Mouse (Mus musculus) cerebellum, postnatal 4 days (tissue): Measurements from ENCODE around the gene D5Ertd579e.

Experiments
- DNase-seq, 2 experiments: peaks; one replicate each; pipeline ENCODE4 v3.0.0; 2022; ENCODE audit warnings: low spot score in 2 of 2, mixed read lengths in 1 of 2

The D5Ertd579e gene

DNA sequence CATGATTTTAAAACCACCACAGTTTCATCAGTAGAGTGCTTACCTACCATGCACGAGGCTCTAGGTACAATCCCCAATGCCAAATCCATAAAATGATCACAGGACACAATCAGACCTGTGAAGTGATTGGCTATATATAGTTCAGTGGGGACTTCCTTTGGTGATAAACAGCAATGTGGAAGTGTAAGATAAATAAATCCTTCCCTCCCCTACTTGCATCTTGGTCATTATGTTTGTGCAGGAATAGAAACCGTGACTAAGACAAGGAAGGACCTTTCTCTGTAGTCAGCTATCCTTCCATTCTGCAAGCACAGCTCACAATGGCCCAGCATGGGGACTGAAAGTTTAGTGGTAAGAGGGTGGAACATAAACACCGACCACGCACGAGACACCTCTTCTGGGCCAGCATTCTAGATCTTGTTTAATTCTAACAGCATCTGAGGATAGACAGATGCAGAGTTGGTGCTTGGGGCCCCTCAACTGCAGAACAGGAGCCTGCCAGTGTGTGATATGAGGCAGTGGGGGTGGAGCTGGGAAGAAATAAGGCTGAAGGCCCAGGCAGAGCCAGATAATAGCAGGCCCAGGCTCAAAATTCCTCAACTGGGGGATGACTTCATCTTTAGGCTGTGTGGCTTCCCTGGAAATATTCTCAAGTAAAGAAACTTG, 25.0 kb upstream of the D5Ertd579e start:
- DNase-seq: no peak

DNA sequence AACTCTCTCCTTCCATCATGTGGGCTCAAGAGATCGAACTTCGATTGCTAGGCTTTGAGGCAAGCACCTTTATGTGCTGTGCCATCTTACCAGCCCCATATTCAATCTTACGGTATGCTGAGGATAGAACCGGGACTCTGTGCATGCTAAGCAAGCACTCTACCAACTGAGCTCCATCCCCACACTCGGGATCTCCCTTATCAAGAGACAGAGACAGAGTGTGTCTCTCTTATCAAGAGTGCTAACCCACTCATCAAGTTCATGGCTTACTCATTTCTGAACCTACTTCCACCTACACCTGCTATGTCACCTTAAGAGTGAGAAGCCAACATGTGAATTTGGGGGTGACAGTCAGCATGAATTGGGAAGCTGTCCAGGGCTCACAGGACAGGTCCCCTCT, 24.4 kb upstream of the D5Ertd579e start:
- DNase-seq: no peak

DNA sequence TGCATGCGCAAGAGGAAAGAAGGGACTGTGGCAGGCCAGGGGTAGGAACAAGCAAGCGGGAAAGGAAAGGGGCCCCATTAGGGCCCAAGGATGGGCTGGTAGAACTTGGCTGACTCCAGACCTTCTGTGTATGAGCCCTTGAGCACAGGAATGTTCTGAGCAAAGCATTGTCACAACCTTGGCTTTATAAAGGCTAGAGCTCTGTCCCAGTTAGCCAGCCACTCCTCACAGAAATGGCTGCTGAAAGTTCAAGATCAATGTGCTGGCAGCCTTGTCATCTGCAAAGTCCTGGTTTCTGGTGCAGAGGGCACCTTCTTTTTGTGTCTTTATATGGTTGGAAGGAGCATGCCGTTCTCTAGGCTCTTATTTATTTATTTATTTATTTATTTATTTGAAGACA, 23.8 kb upstream of the D5Ertd579e start:
- DNase-seq: no peak

DNA sequence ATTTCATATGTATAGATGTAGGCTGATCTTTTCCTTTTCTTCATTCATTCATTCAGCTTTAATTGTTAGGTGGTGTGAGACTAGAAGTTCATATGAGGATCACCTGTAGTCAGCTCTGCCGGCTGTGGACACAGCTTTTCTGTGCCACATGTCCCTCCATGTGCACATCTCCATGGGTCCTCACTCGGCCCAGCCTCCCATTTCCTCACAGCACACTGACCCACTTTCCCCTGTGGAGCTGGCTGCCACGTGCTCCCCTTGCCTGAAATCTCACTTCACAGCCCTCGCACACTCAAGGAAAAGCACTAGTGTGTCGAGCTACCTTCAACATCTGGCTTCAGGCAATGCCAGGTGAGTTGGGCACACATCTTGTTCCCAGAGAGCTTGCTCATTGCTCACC, 23.3 kb upstream of the D5Ertd579e start:
- DNase-seq: no peak

DNA sequence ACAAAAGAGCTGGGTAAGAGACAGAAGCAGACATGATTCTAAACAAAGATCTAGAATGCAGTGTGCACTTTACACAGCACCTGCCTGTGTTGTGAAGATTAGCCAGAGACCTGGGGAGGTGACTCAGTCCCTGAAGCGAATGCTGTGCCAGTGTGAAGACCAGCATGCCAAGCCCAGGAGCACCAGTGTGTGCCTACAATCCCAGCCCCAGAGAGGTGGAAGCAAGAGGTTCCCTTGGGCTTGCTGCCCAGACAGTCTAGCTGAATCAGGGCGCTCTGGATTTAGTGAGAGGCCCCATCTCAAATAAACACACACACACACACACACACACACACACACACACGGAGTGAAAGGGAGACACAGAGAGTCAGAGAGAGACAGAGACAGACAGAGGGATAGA, 22.1 kb upstream of the D5Ertd579e start:
- DNase-seq: no peak

DNA sequence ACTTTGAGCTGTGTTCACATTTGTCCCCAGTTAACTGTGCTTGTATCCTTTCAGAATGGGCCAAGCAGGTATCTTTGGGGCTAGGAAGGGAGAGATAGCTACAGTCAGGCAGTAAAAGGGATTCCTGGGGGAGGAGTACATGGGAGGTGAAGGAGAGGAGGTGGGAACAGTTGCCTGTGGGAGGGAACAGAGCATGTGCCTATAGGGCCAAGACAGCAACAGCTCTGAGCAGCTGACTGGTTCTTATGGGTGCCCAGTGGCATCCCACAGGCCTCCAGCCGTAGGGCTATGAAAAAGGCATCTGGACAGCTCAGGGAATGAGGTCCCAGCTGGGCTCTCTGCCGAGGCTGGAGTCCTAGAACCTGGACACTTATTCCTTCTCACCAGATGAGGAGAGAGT, 21.0 kb upstream of the D5Ertd579e start:
- DNase-seq: no peak

DNA sequence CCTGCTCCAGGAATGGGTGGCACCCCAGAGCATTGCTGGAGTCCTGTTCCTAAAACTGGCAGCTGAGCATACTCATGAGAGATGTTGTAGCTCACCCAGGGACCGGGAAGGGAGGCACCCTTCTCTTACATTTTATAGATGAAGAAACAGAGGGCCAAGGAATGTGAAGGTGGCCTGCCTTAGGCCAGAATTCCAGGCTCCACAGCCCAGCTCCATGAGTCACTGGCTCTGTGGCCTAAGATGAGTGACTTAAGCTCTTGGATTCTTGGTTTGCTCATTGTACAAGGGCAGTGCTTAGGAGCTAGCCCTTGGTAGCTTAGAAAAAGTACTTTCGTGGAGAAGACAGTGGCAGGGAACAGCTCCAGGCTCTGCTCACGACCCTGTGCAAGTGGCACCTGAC, 19.0 kb upstream of the D5Ertd579e start:
- DNase-seq: no peak

DNA sequence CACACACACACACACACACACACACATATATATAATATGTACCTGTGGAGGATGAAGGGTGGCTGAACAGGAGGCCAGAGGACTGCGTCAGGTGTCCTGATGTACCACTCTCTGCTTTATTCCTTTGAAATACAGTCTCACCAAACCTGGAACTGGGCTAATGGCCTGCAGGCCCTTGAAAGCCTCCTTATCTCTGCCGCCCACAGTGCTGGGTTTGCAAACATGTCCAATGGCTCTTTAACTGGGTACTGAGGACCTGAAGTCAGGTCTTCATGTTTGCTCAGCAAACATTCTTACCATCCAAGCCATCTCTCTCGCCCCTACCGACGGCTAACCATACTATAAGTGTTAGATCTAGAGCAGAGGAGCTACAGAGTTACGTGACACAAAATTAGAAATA, 17.9 kb upstream of the D5Ertd579e start:
- DNase-seq: no peak

DNA sequence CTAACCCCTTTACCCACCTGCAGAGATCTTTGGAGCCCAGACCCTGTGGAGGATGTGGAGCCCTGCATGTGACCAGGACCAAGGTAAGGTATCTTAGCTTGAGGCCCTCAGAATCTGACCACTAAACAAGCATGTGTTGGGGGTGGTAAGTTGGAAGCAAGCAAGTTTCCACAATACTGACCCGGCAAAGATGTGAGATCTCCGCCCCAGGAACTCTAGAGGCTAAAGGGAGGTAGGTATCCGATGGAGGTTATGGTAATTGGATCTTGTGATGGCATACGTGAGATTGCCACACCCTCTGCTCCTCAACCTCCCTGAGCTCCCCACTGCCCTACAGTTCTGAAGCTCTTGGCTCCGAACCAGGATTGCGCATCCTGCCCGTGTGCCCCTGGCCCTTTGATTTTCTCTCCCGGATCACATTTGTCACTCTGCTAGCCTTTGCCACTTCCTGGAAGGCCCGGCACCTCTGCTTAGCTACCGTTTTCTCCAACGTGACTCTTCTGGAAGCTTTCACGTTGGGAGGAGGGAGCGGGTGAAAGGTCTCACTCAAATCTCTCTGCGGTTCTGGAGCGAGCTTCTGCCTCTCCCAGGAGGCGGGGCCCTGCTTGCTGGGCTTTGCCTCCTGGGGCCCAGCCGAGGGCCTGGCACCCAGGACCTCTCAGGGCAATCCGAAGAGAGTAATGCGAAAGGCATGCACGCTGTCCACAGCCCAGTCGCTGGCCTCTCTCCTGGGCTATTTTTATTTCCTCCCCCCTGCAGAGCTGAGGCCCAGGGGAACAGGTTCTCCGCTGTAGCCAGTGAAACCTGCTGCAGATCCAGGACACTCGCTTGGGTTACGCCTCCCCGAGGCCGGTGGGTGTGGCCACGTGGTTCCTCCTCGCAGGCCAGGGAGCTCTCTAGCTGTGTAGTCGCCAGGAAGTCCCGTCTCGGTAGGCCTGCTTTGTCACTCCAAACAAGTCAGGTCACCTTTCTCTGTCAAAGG, 17.0 kb upstream of the D5Ertd579e start:
- no peak for DNase-seq

DNA sequence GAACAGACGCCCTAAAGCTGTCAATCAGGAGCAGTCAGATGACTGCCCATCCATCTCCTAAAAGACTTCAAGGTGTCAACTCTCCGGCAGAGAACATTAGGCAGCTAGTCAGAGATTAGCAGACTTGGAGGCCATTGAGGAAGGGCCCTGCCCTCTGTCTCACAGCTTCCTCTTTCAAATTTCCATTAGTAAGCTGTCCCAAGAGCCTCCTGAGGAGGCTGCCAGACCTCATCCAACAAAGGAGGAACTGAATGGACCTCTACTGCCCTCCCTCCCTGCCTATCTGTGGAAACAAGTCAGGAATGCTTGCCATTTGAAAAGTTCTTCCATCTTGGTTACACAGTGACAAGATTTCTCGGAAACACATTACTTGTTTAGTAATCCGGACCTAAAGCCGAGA, 16.0 kb upstream of the D5Ertd579e start:
- DNase-seq: no peak

DNA sequence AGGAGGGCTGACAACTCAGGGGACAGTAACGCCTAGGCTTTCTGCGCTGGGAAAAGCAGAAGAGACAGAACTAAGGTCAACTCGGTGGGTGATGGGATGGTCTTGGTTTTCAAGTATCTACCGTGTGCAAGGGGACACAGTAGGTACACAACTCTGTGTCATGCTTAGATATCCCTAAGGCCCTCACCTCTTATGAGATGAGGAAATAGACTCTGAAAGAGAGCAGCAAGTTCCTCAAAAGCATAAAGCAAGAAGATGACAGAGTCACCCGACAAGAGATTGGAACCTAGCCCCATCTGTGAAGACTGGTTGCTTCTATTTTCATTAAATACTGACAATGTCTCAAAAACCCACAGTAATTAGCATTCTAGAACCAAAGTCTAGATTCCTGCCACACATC, 10.0 kb upstream of the D5Ertd579e start:
- no peak for DNase-seq

DNA sequence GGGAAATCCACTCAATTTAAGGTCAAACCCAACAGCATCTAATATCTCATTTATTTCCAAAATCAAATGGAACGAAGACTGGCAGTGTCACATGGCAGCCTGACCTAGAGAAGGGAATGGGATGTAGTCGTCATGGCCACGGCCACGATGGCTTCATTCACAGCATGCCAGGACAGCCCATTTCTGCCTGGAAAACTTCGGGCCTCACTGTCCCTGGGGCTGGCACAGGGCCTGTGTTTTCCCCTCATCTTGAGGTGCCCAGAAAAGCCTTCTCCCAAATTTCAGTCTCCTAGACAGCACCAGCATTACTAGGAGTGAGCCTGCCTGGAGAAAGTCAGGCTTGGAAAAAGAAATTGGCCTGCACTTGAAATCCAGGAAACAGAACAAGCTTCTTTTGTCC, 9.6 kb upstream of the D5Ertd579e start:
- DNase-seq: no peak

DNA sequence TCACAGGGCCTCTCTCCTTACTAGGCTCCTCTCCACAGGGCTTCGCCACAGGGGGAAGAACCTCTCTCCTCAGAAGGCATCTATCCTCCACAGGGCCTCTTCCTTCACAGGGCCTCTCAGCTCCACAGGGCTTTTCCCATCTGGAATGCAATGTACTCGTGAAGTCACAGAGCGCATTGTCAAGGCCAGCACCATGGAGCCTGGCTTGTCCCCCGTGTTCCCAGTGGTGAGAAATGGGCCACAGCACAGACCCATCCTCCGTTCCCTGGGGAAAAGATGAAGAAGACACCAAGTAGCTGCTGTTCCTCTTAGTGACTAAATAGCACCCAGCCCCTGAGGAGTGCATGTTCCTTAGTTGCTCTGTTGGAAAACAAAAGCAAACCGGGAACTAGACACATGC, 8.9 kb upstream of the D5Ertd579e start:
- DNase-seq: no peak

DNA sequence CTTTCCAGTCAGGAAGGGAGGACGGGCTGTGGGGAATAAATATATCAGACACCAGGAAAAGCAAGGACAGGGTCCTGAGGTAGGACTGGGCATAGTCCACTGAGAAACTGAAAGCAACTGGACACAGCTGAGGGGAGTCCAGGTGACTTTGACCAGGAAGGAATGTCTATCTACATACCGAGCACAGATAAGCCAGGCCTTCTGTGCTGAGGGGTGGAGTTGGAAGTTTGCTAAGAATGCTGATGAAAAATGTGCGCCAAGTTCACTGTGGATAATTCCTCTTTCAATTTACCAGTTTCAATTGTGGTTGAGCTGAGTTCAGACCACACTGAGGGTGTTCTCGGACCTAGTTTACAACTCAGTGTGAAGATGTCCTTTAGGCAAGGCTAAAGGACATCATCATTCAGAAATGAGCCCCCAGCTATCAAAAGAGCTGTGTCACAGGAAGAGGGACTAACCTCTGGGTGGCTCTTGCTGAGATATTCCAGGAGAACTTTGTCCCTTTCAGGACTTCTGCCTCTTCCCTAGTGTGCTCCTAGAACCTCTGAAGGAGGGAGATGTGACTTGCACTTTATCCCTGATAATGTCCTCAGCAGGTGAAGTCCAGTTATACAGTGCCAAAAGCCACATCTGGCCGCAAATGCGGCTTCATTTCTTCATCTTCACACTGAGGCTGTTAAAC, 5.3 kb upstream of the D5Ertd579e start:
- no peak for DNase-seq

DNA sequence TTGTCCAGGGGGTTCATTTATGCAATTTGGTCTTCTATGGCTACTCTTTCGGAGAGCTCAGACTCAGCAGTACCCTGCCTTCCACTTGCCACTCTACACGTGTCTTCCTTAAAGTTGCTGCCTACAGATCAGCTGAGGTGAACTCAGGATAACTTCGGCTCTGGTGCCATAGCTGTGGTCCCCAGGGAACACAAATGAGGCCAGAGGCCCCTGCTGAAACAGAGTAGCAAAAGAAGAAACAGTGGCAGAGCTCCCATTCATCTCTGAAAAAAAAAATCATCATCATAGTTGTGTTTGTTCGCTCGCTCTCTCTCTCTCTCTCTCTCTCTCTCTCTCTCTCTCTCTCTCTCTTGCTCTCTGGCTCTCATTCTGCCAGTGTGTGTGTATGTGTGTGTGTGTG, 2.9 kb upstream of the D5Ertd579e start:
- DNase-seq: no peak

DNA sequence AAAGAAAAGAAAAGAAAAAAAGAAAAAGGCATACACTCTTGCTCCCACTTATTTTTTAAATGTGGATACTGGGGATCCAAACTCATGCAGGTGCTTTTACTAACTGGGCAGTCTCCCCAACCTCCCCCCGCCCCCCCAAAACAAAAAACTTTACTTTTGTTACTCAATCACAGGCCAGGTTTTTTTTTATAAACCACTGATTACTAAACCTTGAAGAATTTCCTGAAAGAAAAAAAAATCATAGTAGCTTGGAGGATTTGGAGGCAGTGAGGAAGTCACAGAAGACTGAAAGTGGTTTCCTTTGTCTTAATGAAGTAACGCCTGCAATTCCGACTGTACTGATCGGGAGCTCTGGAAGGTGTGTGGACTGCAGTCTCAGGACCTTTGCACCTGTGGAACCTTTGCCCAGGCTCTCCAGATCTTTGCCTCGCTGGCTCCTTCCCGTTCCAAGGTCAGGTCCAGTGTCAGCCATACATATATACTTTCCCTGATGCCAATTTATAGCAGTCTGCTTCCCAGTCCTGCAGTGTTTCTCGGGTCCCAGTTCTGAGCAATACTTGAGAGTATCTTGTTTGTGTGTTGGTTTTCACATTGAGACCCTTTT, 2.3 kb upstream of the D5Ertd579e start:
- no peak for DNase-seq

DNA sequence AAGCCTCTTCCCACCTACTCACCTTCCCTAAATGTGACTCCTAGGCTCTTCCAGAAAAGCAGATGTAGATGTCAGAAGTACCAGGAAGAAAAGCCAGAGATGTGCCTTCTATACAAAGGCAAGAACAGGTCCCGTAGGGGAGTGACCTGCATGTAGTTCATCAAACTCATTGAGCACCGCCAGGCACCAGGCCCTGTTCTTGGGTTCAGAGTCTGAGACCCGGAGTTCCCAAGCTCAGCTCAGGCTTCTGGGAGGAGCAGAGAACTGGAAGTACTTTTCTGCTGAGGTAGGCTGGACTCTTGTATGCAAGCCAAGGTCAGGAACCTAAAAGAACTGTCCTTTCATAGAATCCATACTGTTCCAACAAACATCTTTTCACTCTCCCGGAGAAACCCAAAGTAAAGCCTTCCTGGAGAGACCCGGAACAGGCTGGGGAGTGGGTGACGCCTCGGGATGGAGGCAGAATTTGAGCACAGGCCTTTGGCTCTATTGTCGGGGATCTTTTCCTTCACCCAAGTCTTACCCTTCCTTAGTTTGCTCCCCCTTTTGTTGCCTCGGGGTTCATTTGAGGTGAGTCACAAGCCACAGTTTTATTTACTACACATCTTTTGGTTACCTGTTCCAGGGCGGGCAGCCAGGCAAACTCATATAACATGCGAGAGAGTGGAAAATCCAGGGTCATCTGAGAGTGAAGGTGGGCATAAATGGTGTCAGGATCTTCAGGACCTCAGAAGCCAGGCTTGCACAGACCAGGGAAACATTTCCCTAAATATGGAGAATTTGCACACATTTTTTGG, 878 bp upstream of the D5Ertd579e start:
- DNase-seq: peak in 1 of 2 experiments; percentile 15

DNA sequence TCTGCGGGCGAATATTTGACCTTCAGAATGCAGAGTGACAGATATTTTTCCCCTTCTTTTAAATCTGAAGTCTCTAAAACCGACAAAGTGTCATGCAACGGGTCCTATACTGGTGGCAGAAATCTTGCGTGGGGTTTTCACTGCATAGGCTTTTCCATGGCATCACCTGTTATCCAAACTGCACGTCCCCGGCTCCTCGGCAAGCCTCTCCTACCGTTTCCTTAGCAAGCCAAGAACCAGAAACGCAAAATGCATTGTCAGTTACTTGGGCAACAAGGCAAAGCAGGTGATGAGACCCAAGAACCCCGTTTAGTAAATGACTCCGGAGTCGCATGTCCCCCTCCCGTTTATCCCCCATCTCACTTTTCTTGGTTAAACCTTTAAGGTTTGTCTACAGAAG, 819 bp downstream of the D5Ertd579e start:
- no peak for DNase-seq

DNA sequence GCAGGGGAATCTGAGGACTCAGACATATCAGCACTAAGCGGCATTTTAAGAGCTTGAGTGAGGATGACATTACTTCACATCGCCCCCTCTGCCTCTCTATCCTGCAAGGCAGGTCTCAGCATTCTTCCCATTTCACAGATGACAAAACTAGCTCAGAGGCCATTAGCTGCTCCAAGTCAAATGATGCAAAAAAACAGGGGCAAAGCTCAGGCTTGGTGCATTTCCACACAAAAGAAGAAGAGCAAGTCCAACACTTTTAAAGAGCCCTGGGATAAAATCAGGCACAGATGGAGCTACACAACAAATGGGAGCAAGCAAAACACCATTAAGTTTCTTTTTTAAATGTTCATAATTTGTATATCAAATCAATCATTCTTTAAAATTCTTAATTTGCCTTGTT, 2.2 kb downstream of the D5Ertd579e start:
- no peak for DNase-seq

DNA sequence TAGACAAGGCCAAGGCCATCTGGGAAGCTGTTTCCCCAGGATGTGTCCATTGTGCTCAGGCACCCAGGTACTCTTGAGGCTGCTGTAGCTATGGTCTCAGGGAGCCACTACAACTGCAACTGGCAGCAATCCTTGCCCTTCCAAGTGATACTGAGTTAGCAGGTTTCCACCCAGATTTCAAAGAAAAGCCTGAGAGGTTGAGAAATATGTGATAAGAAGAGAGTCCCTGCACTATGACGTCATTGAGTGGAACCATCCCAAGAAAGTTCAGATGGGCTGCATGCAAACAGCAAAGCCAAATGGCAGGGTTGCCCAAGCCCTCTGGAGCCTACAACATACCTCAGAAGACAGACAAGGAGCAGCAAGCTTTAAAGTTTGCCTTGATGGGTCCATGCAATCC, 4.4 kb downstream of the D5Ertd579e start:
- DNase-seq: no peak

DNA sequence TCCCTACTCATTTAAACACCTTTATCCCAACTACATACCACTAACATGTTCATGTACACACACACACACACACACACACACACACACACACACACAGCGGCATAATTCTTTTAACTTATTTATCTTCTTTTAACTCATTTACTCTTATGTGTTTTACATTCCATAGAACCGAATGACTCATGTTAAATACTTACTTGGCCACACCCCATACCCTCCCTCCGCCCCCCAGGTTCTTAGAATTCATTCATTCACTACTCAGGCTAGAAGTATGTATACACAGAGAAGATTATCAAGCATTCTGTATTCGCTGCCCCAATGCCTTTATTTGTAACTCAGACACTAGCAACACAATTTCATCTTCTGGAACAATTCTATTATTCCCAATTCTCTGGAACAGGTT, 10.7 kb downstream of the D5Ertd579e start:
- DNase-seq: no peak
